Mouse (Mus musculus) ES-E14 (cell line): ENCODE measurements around the gene Epb41l5.

Experiments
- CHD2 ChIP-seq: IDR thresholded peaks from 2 replicates; pipeline ENCODE4 v1.6.1; 2014; ENCODE audit warnings: mild to moderate bottlenecking, low read depth, low read length, inconsistent platforms
- HCFC1 ChIP-seq: IDR thresholded peaks from 2 replicates; pipeline ENCODE4 v1.6.1; 2012; ENCODE audit warnings: low read length, inconsistent platforms, borderline replicate concordance; ENCODE audit not compliant: insufficient read depth
- MAFK ChIP-seq: IDR thresholded peaks from 2 replicates; pipeline ENCODE4 v1.6.1; 2014; ENCODE audit warnings: mild to moderate bottlenecking, low read depth, low read length, inconsistent platforms; ENCODE audit not compliant: insufficient read depth
- ZC3H11A ChIP-seq: IDR thresholded peaks from 2 replicates; pipeline ENCODE4 v1.6.1; 2012; ENCODE audit warnings: low read depth, mild to moderate bottlenecking, inconsistent platforms, low read length, borderline replicate concordance
- ZNF384 ChIP-seq: IDR thresholded peaks from 2 replicates; pipeline ENCODE4 v1.6.1; 2012; ENCODE audit warnings: low read depth, low read length, inconsistent platforms

GRCm38 (mm10) chr1:119510857-119511256 lies 137.9 kb downstream of the Epb41l5 start:
- no peak for TF ChIP-seq ZC3H11A
- no peak for TF ChIP-seq HCFC1
- no peak for TF ChIP-seq CHD2
- TF ChIP-seq ZNF384 = no peak
- no peak for TF ChIP-seq MAFK
